Mouse (Mus musculus) kidney, adult 18-20 months (tissue): ENCODE results near the gene Tjp2.

Experiments used
- DNase-seq: peaks from one replicate; pipeline ENCODE4 v3.0.0; 2021

Gene Tjp2

DNA sequence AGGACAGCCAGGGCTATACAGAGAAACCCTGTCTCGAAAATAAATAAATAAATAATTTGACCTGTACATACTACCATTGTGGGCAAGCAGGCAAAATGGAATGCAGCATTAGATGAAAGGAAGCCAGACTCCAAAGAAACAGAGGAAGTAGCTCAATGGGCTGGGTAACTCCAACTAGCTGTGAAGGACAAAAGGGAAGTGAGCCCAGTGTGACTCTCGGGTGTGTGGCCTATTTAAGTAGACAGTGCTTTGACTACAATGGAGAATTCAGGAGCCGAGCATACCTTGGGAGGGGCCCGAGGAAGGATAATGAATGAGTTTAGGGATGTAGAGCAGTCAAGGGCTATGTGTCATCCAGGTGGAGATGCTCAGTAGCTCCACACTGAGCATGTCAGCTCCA is 48.1 kb downstream of the Tjp2 start:
- no peak for DNase-seq

DNA sequence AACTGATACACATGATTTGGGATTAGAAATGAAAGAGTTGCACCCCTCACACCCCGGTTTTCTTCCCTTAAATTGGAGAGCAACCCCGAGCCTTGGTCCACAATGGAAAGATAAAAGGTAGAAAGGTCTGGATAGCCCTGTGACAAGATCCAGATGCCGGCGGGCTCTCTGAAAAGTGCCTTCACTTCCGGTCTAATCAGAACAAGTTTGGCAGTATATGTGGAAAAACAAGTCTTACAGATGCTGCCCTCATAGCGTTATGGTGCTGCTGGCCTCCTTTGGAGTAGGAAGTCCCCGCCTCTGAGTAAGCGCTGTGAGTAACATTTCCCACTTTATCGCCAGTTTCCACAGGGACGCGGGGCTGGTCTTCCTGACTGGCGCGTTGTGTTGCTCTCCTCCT is 49.9 kb downstream of the Tjp2 start:
- peak; percentile 38 for DNase-seq

DNA sequence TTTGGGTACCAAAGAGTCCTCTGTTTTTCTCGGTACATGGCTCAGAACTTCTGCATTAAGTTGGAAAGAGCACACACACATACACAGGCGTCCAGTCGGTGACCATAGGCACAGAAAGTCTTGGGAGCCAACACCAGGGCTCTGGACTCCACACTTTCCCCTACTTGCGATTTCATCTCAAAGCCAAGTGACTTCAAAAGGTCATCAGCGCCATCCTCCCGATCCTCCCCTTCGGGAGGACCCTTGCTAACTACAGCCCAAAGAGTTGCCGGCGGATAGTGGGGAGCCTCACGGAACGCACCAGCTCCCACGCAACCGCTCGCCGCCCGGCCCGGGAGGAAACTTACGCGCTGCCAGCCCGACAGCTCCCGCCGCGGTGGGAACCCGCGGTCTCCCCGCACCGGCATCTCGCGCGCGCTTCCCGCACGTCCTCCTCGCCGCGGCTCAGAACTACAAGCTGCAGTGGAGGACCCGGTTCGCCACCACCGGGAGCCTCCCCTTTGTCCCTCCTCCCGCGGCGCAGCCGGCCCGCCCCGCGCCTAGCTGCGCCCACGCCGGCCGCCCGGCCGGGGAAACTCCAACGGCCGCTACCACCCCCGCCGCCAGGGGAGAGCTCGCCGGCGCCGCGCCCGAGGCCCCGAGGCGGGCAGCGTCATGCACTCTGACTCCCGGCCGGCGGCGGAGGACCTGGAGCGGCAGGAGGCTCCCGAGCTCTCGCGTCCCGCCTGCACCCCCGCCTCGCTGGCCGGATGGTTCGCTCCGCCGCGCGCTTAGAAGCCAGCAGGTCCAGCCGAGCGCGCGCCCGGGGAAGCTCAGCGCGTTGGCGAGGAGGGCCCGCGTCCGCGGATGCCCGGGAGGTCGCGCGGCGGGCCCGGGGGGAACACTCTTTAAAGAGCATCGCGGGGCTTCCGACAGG is 51.0 kb downstream of the Tjp2 start:
- DNase-seq: peak; percentile 96

DNA sequence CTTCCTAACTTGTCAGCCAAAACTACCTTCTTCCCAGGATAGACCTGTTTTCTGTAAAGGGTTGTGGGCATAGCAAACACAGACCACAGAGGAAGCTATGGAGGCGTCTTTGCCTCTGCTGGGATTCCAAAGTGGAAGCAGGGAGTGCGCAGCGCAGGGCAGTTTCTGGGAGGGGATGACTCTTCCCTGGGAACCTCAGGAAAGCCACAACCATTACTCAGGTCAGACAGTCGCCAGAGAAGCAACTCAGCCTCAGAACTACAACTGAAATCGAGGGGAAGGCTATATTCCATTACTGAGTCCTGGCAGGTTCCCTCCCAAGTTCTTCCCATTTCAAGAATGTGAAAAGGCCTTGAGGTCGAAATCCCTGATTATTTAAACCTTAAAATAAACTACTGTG is 51.8 kb downstream of the Tjp2 start:
- DNase-seq: no peak

DNA sequence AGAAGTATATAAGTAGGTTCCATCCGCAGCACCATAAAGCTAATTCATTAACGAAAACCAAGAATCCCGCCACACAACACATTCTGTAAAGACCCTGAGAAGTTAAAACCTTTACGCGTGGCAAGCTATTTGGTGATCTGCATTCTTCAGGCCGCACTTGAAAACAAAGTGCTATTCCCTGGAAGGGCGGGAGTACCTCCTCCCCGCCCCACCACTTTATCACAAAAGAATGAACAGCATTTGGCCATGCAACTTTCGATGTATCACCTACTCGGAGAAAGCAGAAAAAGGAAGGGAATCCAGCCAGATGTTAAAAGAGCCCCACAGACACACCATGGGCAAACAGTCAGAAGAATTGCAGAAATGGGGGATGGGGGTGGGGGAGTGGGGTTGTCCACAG is 56.3 kb downstream of the Tjp2 start:
- no peak for DNase-seq

DNA sequence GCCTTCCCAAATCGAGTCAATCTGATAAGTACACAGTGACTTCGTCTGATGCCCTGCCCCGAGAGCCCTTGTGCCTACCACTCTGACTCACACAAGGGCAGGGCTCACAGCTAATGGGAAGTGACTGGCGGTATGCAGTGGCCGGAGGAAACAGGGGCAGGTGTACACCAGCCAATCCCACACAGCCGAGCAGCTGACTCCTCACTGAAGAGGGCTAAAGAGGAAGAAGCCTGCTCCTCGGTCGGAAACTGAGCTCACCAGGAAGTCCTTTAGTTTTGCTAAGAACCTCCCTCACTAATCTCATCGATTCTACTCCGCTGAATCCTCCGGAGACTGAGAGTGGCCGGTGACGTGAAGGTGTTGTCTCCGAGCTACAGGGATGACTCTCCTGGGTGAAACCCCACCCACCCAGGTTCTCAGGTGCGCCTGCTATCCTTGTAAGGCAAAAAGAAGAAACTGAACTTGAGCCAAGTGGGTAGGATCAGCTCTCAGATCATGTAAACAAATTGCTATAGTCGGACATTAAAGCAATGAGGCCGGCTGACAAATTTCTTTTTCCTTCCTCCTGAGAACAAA is 58.2 kb downstream of the Tjp2 start:
- peak; percentile 43 for DNase-seq

DNA sequence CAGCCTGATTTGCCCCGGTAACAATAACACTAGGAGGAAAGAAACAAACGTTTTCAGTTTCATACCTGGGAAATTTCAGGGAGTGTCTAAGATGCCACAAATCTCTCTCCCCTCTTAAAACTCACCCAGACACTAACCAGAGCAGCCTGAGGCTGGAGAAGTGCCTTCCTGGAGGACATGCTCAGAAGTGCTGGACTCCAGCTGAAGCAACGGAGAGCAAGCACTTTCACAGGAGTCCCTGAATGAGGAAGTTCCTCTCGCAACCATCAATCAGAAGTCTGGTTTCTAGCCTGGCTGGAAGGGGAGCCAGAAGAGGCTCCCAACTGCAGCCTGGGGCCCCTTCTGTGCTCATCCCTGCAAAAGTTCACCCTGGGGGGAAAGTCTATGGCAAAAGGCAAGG is 60.9 kb downstream of the Tjp2 start:
- DNase-seq: no peak

DNA sequence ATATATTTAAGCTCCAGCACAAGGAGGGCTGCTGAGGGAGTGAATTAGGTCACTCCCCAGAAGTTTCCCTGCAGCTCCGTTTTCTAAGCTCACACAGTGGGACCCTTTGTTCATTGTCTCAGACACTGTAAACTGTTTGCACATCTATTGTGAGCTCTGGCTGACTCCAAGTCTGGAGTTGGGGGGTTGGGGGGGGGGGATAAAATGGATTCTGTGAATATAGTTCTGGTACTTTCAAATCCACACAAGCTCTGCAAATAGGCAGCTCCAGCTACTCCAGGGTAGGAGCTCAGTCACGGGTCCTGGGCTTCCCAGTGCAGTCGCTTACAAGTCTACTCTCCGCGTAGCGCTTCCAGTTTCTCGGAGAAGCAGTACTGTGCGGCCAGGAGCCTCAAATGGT is 64.4 kb downstream of the Tjp2 start:
- no peak for DNase-seq

DNA sequence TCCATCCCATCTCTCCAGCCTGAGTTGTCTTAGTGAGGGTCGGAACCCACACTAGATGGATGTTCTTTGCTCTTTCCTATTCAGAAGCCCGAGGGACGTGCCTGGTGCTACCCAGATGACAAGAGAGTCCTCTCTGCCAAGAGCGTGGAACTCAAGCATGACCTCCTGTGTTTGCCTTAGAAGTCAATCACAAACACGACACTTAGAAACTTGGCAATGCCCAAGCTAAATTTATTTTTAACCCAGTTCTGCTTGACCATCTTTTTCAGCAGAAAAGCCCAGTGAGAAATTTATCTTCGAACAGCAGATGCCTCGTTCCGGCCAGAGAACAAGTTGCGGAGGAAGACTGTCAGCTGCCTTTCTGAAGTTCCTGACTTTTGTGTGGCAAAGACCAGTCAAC is 65.1 kb downstream of the Tjp2 start:
- DNase-seq: peak; percentile 43

DNA sequence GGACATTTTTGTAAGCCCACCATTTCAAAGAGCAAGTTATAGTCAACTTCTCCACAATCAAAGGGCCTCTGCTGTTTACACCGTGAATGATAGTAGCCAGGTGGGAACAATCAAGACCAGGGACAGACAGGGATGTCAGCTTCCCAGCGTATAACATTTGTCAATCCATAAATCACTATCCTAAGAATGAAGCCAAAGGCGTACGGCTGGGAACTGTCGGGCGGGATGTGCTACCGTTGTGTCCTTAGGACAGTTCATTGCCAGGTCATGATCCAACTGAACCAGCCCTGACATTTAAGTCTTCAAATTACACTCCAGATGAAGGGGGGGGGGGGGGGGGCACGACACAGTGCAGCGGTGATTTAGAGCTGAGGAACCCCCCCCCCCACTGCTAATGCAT is 65.5 kb downstream of the Tjp2 start:
- DNase-seq: no peak

DNA sequence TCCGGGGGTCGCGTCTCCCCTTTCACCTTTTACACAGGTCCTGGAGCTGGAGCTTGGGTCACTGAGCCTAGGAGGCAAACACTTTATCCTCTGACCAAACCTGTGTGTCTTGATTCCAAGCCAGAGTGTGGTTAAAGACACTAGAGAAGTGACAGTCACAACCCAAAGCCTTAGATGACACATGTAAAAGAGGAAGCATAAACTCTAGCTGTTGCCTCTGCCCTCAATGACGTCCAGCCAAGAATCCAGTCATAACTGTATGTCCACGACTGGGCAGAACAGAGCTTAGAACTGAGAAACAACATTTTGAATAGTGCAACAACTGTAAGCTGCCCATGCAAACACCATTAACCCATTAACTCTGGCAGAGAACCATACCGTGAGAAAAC is 68.8 kb downstream of the Tjp2 start:
- DNase-seq: no peak

DNA sequence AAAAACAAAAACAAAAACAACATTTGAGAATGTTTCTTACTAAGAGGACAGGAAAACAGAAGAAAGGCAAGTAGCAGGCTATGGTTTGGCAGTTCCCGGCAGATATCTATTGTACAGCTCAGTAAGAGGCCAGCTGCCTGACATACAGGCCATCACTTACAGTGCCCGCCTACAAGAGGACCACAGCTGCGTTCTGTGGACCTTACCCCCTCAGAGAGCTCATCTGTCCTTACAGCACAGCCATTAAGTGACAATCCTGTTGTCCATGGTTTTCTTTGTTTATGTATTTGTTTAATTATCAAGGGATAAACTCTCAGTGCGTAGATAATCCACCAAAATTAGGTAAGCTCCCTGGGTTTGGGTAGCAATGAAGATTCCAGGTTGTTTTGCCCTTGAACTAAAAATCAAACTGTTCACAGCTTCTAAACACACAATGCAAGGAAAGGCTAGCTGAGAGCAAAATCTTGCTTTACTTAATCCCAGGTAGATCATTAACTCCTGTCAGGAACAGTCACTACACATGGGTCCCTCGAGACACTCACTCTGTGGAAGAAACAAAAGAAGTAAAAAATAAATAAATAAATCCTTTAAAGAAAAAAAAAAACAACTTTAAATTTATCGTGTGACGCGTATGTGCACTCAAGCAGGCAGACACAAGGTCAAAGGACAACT is 69.3 kb downstream of the Tjp2 start:
- peak; percentile 42 for DNase-seq

DNA sequence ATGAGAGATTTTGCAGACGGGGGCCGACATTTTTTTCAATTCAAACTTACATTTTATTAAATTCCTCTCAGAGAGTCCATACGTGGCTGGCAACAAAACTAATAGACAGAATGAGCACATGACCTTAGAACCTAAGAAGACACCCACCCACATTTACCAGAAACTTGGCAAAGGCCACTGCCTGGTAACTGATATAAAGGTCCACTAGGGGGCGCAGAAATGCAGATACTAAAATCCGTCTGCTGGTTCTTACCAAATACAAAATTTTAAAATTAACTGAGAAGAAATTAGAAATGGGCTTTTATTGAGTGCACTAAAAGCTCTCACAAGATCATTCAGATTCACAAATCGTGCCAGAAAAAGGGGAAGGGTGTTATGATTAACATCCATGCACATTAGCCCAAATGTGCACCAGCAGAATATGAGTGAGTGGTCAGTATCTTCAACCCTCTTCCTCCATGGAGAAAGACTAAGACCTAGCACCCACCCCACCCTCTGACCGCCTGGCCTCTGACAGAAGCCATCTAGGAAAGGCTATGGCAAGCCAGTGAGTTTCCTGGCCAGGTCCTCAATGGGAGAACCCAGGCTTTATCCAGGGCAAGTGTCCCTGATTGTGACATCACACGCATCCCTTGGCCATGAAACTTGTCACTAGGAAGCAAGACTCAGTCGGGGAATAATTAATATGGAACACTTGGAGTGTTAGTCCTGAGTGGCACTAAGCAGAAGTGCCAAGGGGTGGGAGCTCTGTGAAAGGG is 71.4 kb downstream of the Tjp2 start:
- DNase-seq: peak; percentile 39

DNA sequence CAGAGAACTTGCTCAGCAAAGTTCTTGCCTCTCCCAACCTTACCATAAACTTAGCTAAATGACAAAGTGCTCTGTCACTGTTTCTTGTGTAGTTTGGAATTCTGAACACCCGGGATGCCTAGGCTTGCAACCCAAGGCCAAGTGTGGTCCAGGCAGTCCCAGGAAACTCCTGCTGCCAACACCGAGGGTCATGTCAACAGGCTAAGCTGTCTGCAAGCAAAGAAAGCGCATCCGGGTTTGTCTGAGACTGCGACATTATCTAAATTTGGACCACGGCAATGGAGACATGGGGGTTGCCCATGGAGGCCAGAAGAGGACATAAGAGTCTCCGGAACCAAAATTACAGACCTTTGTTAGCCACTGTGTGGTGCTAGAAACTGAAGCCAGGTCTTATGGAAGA is 80.8 kb downstream of the Tjp2 start:
- DNase-seq: no peak

DNA sequence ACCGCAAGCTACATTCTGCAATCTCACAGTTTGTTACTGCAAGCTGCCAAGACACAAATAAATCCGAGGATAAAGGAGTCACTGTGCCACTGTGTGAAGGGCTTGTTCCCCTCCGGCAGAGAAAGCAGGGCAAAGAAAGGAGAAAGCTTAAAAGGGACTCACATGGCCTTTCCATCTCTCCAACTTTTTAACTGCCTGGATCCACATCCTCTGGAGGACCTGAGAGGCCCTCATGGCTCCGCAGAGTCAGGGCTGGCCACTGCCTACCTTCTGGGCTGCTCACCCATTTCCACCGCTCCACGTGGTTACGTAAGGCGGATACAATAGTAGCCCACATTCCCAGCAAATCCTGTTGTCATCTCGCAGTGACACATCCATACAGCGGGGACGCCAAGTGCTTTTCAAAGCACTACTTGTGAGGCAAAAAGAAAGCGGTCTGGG is 82.2 kb downstream of the Tjp2 start:
- no peak for DNase-seq

DNA sequence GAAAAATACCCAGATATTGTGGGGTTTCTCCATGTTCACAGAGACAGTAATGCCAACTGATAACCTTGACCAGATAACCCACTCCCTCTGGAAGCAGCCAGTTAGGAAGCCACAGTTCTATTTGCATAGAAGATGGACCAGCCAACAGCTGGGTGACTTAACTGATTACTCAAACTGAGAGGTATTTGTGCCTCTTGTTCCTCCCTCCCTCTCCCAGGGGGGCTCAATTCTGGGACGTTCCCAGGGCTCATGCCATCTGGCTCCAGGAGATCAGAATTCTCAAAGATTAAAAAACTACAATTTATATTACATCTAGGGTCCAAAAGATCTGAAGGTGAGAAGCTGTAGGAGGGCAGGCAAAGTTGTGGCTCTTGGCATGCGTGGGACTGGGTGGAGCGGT is 84.5 kb downstream of the Tjp2 start:
- DNase-seq: no peak

DNA sequence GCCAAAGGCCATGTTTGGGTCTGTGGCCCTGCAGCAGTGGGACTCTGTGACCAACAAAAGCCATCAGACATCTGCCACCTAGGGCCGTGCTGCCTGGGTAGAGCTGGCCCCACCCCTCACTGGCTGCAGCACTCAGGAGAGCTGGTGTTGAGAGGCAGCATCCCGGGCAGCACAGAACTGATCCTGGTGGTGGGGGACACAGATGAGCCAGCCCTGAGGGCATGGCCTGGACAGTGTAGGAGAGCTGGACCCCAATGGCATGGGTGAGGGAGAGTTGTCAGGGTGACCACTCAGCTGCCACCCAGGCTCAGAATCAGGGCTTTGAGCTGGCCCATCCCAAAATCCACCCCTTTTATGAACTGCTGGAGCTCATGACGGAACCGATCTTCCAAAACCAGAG is 87.4 kb downstream of the Tjp2 start:
- no peak for DNase-seq

DNA sequence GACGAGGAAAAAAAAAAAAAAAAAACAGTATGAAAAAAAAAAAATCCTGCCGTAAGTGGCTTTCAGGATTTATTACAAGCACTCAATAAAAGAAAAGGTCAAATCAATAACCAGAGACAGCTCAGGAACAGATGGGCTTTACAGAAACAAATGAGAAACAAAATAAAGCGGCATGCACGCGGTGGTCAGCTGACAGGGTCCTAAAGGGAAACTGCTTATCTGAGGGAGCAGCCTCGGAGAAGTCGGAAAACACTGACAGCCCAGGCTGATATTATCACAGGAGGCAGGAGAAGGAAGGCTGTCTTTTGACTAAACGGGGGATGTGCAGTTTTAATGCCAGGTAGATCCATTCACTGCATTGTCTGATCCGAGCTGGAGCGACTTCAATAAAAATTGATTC is 89.8 kb downstream of the Tjp2 start:
- no peak for DNase-seq

DNA sequence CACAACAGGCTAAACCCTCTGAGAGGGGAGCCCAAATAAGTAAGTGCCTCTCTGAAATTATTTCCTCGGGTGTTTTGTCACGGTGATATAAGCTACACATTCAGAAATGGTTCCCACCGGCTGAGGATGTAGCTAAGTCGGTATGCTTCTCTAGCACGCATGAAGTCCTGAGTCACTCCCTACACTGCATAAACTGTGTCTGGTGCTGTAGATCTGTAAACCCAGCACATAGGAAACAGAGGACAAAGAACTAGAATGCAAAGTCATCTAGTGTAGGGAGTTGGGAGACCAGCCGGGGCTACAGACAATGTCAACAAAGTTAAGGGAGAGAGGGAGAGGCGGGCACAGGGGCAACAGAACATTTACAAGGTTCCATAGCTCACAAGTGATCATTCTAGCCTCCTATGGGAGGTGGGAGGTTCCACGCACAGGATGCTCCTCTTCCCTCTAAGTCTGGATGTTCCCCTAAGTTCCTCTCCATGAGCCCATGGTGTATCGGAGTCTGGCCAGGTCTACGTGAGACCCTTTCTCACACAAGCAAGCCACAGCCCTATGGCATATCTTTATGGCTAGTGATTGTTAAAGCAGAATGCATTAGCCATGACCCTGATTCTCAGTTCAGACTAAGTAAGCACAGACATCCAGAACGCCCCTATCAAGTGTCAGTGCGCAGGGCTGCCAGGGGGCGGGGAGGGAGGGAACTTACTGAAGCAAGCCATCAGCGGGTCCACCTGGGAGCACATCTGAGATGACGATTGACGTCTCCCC is 90.5 kb downstream of the Tjp2 start:
- no peak for DNase-seq

DNA sequence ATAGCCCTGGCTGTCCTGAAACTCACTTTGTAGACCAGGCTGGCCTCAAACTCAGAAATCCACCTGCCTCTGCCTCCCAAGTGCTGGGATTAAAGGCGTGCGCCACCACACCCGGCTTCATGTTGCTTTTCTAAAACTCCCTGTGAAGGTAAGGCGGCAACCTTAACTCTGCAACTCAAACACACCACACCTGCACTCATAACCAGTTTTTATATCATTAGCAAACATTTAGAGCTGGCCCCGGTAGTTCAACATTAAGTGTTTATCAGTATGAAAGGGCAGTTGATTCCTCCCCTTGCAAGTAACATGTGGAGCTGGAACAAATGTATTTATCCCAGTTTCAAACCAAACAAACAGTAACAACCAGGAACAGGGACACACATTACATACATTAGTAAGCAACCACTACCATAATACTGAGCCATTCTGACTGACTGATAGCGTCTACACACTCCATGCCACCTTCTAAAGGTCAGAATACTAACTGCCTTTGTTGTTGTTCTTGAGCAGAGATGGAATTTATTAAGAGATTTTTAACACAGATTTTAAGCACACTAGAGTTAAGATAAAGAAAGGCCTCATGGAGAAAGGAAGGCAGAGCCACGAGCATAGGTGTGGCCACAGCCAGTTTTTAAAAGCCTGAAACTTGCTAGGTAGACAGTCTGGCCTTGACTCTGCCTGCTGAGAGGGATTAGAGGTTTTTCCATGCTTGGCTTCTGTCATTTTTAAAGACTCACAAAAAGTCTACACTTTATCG is 101.1 kb downstream of the Tjp2 start:
- no peak for DNase-seq

DNA sequence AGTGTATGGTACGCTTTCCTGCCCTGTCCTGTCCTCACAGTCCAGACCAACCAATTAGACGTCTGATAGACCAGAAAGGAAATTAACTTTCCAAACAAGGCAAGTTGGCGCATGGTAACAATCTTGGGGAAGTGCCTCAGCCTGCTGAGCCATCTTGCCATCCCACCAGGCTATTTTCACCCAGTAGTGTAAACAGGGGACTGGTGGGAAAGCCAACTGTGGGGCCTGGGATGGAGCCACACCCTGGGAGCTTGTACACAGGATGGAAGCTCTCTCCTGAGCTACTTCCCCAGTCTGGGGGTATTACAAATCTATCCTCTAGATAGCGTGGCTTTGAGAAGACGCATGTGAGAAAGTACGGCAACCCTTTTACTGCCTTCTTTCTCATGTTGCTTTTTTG is 101.7 kb downstream of the Tjp2 start:
- no peak for DNase-seq

DNA sequence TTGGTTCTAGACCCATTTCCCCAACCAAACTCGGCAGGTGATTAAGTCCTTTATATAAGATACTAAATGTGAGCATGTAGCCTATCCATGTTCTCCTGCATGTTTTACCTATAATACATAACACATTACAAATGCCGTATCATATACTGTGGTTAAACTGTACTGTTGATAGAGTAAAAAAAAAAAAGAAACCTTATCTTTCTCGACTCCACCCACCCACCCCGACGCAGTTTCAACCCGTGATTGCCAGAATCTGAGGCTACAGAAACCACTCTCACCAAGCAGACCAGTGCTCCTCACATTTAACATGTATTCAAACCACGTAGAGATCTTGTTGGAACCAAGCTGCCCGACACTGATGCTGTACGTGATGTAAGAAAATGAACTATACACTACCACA is 102.2 kb downstream of the Tjp2 start:
- no peak for DNase-seq
